Mouse (Mus musculus) liver, embryonic 16.5 days (tissue): Measurements from ENCODE around the gene Synpo2l. TPM values are rescaled to one million over a fixed set of nuclear protein-coding genes. Genes with fewer than 3 reads are reported as not detected.
"Not testable (repeated sequence)": the region's sequence is repeated elsewhere in the genome, so short reads cannot be mapped to it uniquely, and the experiment has no call there.

Experiments
- ATAC-seq: fragments of 200-750 bp; cut with Nextera tagmentation; 2 replicates; pipeline ENCODE4 v1.8.0; 2017; ENCODE audit warnings: low read depth, mild to moderate bottlenecking, moderate number of reproducible peaks, moderate library complexity
- H3K27ac ChIP-seq: fragments of 300-500 bp; sonication (generic); 2 replicates; pipeline ENCODE4 v1.5.1; 2014; ENCODE audit warnings: mild to moderate bottlenecking, low read length
- H3K27me3 ChIP-seq: fragments of 300-500 bp; sonication (generic); 2 replicates; pipeline ENCODE4 v1.6.1; 2014; ENCODE audit warnings: low read depth, low read length, mixed read lengths; ENCODE audit not compliant: control insufficient read depth, insufficient read depth
- H3K36me3 ChIP-seq: fragments of 300-500 bp; sonication (generic); 2 replicates; pipeline ENCODE4 v1.6.1; 2014; ENCODE audit warnings: mild to moderate bottlenecking; ENCODE audit not compliant: control insufficient read depth, insufficient read depth
- H3K4me1 ChIP-seq: fragments of 300-500 bp; sonication (generic); 2 replicates; pipeline ENCODE4 v1.6.1; 2014; ENCODE audit warnings: low read depth, low read length, mixed read lengths; ENCODE audit not compliant: control insufficient read depth
- H3K4me2 ChIP-seq: fragments of 300-500 bp; sonication (generic); 2 replicates; pipeline ENCODE4 v1.6.1; 2014; ENCODE audit warnings: low read depth, low read length, mixed read lengths
- H3K4me3 ChIP-seq: fragments of 300-500 bp; sonication (generic); 2 replicates; pipeline ENCODE4 v1.5.1; 2014; ENCODE audit warnings: low read depth, mild to moderate bottlenecking, low read length
- H3K9ac ChIP-seq: fragments of 300-500 bp; sonication (generic); 2 replicates; pipeline ENCODE4 v1.6.1; 2014; ENCODE audit warnings: low read depth, low read length
- H3K9me3 ChIP-seq: fragments of 300-500 bp; sonication (generic); replicated peaks from 2 replicates; pipeline ENCODE4 v1.6.1; 2016; ENCODE audit warnings: low read length; ENCODE audit not compliant: control insufficient read depth
- WGBS: fragments of 180-500 bp; shearing (Covaris S2); extraction: QIAGEN DNeasy Blood & Tissue Kit; methylation state at CpG from one replicate; pipeline ENCODE4 v1.1.7; 2014; ENCODE audit not compliant: insufficient replicate concordance; 5-methylcytosine and 5-hydroxymethylcytosine counted together
- polyA plus RNA-seq: library from polyadenylated mRNA; unstranded; fragments of >200 nt; fragmentation: Nextera tagmentation; extraction: Ambion mirVana; gene quantifications from 2 replicates; pipeline ENCODE4 v1.2.1, GENCODE M21; 2015

Gene Synpo2l
- polyA plus RNA-seq = 0.43 and 1.1 TPM in 2 replicates

DNA sequence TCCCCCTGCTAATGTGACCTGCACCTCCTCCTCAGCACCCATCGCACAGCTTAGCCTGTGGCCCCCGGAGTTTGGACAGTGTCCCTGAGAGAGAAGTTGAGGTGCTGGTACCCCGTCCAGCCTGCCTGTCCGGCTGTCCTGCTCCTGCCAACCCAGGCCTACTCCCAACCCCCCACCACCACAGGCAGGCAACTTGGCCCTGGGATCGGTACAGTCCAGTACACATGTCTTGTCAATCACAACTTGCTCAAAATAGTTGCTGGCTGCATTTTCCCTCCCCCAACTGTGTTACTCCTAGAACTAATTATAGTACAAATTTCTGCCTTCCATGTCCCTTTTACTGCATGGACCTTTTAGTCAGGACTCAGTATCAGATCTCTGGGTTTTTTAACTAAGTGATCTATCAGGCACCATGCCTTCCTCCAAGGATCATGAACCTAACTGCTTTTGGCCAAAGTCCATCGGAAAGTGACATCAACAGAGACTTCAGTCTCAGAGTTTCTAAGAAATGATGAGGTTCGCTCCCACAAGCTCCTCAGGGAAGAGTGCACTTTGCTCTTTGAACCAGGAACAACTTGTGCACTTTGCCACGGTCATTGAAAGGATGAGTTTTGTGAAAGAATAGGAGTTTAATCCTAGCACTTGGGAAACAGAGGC is at the start of gene Synpo2l:
Gene Synpo2l, minus strand, starts transcription at position 201 of the 657 bp plus-strand sequence.
- no peak within 1 kb of the TSS for H3K4me3 ChIP-seq
- H3K9ac ChIP-seq = no peak within 1 kb of the TSS
- no peak within 1 kb of the TSS for H3K4me2 ChIP-seq
- H3K36me3 ChIP-seq = no peaks in the 10 kb centered on the region
- H3K27me3 ChIP-seq = peaks cover 26% of the 10 kb centered on the region
- ATAC-seq = 0 out of 2 replicates have a peak, but pooled peaks have one; percentile 19
- H3K9me3 ChIP-seq = no peaks in the 10 kb centered on the region
- no peak within 1 kb of the TSS for H3K27ac ChIP-seq
- no peaks in the 10 kb centered on the region; the same call in 1 of the 2 replicates for H3K4me1 ChIP-seq
- 60% methylated on average over 8 of the region's 8 CpGs for WGBS

- no peak for ATAC-seq
Measured at GRCm38 (mm10) chr14:20713832-20714231, 45.7 kb upstream of the Synpo2l start.

DNA sequence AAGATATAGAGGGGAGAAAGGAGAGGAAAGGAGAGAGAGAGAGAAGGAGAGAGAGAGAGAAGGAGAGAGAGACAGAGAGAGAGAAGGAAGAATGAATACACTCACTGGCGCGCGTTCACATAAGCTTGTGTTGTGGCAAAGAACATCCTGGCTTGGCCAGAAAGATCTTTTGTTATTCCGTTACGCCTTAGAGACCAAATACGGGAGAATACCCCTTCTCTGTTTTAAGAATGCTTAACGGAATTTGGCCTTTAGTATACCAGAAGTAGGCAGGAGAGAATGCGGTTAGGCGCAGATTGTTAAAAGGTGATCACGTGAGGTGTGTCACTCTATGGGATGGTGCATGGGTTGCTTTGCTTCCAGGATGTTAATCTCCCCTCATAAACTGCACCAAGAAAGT is 40.1 kb upstream of the Synpo2l start:
- 19% methylated on average over 10 of the region's 10 CpGs for WGBS
- Histone ChIP-seq H3K4me2 (peak overlapping the region; percentile 90), H3K4me1 (peaks cover 21% of the 10 kb centered on the region), H3K27me3 (no peaks in the 10 kb centered on the region), H3K4me3 (peak overlapping the region; percentile 87), H3K9me3 (no peaks in the 10 kb centered on the region), H3K27ac (no peak overlapping the region; the same call in 1 of the 2 replicates), H3K36me3 (peaks cover 4% of the 10 kb centered on the region), H3K9ac (peak overlapping the region; percentile 92)
- ATAC-seq = no peak

More at GRCm38 (mm10) chr14:20713832-20714231, 45.7 kb upstream of the Synpo2l start:
- 63% methylated on average over 11 of the region's 11 CpGs for WGBS
- H3K27ac ChIP-seq = no peak overlapping the region
- no peaks in the 10 kb centered on the region for H3K27me3 ChIP-seq
- H3K4me1 ChIP-seq = peaks cover 7% of the 10 kb centered on the region
- no peak overlapping the region for H3K4me3 ChIP-seq
- H3K36me3 ChIP-seq = peaks cover 24% of the 10 kb centered on the region
- H3K9ac ChIP-seq = no peak overlapping the region
- H3K4me2 ChIP-seq = no peak overlapping the region
- no peaks in the 10 kb centered on the region for H3K9me3 ChIP-seq

GRCm38 (mm10) chr14:20707201-20708190 is 39.3 kb upstream of the Synpo2l start, which contains the start of gene Zswim8:
Gene Zswim8 (plus strand): TSS chr14:20707552.
- H3K36me3 ChIP-seq = no peaks in the 10 kb centered on the region; the same call in 1 of the 2 replicates
- peaks cover 21% of the 10 kb centered on the region for H3K4me1 ChIP-seq
- H3K9ac ChIP-seq = peak within 1 kb of the TSS; percentile 92
- H3K4me2 ChIP-seq = peak within 1 kb of the TSS; percentile 90
- H3K9me3 ChIP-seq = no peaks in the 10 kb centered on the region
- H3K27me3 ChIP-seq = no peaks in the 10 kb centered on the region
- peak within 1 kb of the TSS; percentile 87 for H3K4me3 ChIP-seq
- peak; percentile 89 for ATAC-seq
- WGBS = 1% methylated on average over 80 of the region's 80 CpGs
- peak within 1 kb of the TSS; percentile 83 for H3K27ac ChIP-seq

GRCm38 (mm10) chr14:20703461-20703860 is 35.3 kb upstream of the Synpo2l start:
- not testable (repeated sequence) for ATAC-seq, H3K27me3 ChIP-seq, H3K9me3 ChIP-seq, H3K36me3 ChIP-seq
- Histone ChIP-seq H3K27ac (peak overlapping the region; percentile 95), H3K4me2 (peak overlapping the region; percentile 78), H3K4me1 (peaks cover 28% of the 10 kb centered on the region), H3K9ac (peak overlapping the region; percentile 89), H3K4me3 (peak overlapping the region; percentile 94)
- 9% methylated on average over 8 of the region's 8 CpGs for WGBS

DNA sequence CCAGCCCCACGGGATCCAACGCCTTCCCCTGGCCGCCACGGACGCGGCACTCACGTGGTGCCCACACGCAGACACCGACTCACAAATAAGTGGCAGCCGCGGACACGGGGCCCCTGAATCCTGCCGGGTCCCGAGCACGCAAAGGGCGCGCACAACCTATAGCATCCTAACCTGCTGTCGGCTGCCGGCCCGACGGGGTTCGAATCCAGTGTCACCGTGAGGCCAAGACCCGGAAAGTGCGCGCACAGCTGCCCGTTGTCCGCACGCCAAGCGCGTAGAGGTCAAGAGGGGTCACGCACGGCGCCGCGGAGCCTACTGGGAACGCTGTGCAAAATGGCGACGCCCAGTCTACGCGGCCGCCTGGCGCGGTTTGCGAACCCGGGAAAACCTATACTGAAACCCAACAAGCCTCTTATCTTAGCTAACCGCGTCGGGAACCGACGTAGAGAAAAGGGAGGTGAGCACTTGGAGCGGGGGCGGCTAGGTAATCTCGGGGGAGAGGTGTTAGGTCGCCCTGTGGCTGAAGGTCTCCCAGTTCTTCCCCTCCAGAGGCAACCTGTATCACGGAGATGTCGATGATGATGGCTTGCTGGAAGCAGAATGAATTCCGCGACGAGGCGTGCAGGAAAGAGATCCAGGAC is 34.7 kb upstream of the Synpo2l start, which contains the start of gene Chchd1:
Gene Chchd1, plus strand, starts transcription at position 266 of the 641 bp plus-strand sequence.
- WGBS = under 1% methylated on average over 61 of the region's 61 CpGs
- Histone ChIP-seq H3K27ac (peak within 1 kb of the TSS; percentile 95), H3K4me2 (peak within 1 kb of the TSS; percentile 78), H3K27me3 (no peaks in the 10 kb centered on the region), H3K4me3 (peak within 1 kb of the TSS; percentile 94), H3K36me3 (no peaks in the 10 kb centered on the region), H3K9ac (peak within 1 kb of the TSS; percentile 89), H3K9me3 (no peaks in the 10 kb centered on the region), H3K4me1 (peaks cover 32% of the 10 kb centered on the region)
- ATAC-seq = peak; percentile 81

DNA sequence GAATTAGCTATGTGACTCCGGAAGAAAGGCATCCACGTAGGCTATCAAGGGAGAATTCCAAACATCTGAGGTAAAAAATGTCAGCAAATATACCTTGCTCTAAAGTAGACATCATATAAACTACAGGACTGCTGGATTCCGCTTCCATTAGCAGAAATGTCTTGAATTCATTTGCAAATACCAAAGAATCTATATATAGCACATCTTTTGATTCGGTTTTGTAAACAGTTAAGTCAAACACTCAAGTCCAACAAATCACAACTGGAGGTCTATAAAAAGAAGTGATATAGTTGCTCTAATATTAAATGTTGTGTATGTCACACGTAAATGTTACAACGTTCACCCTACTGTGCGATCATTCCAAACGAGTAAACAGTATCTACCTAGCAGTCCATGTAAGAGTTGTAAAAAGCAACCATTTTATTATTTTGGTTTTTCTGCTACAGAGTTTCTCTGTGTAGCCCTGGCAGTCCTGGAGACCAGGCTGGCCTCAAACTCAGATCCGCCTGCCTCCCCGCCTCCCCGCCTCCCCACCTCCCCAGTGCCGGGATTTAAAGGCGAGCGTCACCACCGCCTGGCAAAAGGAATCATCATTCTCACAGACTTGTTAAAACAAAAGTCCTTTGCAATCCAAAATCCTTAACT is 34.1 kb upstream of the Synpo2l start:
- Histone ChIP-seq H3K27ac (peak overlapping the region; percentile 95), H3K4me1 (peaks cover 37% of the 10 kb centered on the region), H3K4me3 (peak overlapping the region; percentile 94), H3K27me3 (no peaks in the 10 kb centered on the region), H3K9me3 (no peaks in the 10 kb centered on the region), H3K4me2 (peak overlapping the region; percentile 78), H3K9ac (peak overlapping the region; percentile 89), H3K36me3 (no peaks in the 10 kb centered on the region)
- WGBS = 9% methylated on average over 15 of the region's 15 CpGs
- ATAC-seq = peak; percentile 5; the same call in 1 of the 2 replicates

GRCm38 (mm10) chr14:20701554-20701953 is 33.4 kb upstream of the Synpo2l start:
- Histone ChIP-seq H3K9me3 (no peaks in the 10 kb centered on the region), H3K27ac (no peak overlapping the region), H3K27me3 (no peaks in the 10 kb centered on the region), H3K9ac (peak overlapping the region; percentile 16), H3K4me3 (peak overlapping the region; percentile 94), H3K4me1 (peaks cover 43% of the 10 kb centered on the region), H3K4me2 (peak overlapping the region; percentile 78), H3K36me3 (no peaks in the 10 kb centered on the region)
- WGBS = 68% methylated on average over 8 of the region's 8 CpGs
- no peak for ATAC-seq
